Mouse (Mus musculus): ENCODE results near the gene Esrrb.
A peak's percentile ranks its signal among the peaks of the same experiment; 100 is the strongest.

The Esrrb gene

DNA sequence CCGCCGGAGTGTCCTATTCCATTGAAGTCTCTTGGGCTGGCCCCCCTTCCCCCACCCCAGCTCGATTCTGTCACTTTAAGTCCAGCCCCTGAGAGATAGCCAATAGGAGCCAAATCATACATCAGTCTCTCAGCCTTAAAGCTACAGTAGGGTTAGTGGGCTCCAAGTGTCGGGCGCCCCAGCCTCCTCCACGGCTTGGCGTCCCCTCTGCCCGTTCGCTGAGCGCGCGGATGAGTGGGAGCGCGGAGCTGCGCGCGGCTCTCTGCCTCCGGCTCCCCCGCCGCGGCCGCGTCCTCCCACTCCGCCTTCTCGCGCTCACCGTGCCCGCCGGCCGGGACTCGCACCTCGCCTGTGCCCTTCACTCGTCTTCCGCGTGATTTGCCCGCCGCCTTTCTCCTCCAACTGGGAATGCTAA, 60.6 kb downstream of the Esrrb start:
- peak; percentile 43 for DNase-seq (ENCODE audit: low read depth, low spot score)

DNA sequence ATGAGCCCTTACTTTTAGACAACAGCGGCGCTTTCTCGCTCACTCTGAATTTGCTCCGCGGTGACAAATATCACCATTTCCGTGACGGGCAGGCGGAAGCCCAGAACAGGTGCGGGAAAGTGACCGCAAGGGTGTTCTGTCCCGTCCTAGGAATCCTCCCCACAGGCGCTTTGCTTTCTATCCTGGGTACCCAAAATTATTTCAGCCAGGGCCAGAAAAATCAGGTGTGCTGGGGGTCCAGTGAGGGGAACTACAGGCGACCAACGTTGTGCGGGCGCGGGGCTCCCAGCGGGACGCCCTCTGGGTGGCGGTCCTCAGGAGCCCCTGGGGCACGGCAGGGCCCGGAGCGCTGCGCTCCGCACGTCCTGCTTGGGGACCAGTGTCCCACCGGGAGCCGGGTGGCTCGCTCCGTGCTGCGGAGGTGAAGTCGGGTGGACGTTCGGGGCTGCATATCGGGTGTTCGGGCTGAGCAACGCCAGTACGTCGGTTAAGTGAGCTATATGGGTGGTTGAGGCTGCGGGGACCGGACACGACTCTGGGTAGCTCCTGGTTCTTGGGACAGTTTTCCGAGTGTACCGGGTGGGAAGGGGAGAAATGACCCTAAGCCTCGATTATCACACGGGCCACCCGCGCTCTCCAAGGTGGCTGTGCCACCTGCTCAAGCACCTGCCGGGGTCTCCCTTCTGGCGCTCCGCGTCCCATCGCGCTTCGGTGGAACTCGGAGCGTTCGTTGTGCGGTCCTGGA, 61.4 kb downstream of the Esrrb start:
- no peak for DNase-seq (ENCODE audit: low read depth, low spot score)

DNA sequence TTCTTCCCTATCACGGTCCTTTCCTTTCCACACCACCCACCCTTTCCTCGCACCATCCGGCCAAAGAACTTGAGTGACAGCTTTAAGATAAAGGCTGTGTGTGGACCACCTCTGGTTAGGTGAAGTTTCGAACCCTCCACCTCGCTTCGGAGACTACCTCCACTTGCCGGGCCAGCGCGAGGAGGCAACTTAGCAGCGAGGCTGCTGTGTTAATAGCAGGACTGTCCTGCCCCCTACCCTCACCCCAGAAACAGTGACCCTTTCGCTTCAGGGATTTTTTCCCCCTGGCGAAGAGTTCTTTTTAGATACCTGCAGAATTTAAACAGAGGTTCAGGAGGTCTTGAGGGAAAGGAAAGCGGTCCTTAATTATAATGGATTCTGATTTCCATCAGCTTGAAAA, 62.2 kb downstream of the Esrrb start:
- no peak for DNase-seq (ENCODE audit: low read depth, low spot score)

DNA sequence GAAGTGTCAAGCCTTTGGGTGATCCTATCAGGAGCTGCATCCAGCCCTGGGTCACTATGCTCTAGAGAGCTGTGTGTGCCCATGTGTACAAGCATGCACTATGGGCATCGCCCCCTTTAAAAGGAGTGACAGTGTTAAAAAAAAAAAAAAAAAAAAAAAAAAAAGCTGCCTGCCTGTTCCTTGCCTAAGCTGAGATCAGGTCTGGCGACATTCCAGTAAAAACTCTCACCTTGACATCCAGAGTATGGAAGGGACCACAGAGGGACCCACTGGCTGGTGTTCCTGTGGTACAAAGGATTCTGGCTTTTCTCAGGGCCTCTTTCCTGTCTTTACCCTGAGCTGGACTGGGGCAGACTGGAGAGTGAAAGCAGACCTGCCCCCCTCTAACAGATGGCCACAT, 66.7 kb downstream of the Esrrb start:
- no peak for DNase-seq (ENCODE audit: low read depth, low spot score)

DNA sequence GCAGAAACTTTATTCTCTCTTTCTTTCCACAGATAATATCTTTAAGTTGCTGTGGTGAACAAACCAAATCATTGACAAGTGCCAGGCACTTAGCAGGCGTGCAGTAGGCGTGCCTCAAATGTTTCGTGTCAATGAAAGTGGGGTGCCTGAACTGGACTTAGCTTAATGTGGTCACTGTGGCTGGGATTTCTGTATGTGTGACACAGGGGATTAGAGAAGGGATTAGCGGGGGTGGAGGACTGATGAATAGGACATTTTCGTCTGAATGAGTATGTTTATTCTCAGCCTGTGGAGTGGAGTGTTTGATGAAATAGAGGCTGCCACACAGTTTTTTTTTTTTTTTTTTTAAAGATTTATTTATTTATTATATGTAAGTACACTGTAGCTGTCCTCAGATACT, 70.8 kb downstream of the Esrrb start:
- peak; percentile 59 for DNase-seq (ENCODE audit: low read depth, low spot score)

DNA sequence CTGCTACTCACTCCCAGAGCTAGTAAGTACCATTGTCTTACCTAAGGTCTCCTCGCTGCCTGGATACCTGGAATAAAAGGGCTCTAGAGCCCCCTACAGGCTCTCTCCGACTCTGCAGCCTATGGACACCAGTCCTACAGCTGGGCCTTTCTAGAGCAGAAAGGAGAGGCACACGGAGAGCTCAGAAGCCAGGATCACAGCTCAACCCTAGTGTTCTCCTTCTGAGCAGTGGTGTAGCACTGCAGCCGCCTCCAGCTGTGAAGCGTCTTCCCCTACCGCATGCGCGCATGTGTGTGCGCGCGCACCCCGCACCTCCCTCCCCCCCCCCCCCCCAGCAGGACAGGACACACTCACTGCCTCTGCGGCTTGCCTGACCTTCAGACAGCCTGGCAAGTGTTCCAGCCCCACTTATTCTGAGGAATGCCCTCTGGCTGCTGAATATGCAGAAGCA, 72.5 kb downstream of the Esrrb start:
- peak; percentile 68 for DNase-seq (ENCODE audit: low read depth, low spot score)

DNA sequence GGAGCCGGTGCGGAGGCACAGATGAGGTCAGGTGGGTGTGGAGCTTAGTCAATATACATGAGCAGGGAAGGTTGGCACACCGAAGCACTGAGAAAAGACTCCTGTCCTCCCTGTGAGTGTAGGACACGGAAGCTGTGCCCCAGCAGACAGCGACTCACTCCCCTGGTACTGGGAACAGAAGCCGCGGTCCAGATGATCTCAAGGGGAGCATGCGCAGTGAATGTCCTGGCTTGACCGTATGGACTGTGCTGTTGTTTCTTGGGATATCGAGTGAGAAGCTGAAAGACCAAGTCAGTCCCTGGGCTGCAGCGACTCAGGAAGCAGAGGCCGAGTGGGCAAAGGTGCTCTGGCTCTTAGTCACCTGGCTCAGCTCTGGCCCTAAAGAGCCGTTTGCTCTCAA, 74.7 kb downstream of the Esrrb start:
- DNase-seq (ENCODE audit: low read depth, low spot score), result no peak

DNA sequence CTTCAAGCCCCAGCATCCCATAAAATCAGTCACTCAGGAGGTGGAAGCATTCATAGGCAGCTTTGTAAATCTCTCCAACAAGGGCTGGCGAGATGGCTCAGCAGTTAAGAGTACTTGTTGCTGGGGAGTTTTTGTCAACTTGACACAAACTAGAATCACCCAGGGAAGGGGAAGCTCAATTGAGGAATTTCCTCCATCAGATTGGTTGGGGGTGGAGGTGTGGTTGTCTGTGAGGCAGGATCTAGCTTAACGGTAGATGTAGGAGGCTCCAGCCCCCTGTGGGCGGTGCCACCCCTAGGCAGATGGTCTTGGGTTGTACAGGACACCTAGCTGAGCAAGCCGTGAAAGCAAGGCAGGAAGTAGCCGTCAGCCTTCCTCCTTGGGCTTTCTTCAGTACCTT, 89.9 kb downstream of the Esrrb start:
- no peak for DNase-seq (ENCODE audit: low read depth, low spot score)

DNA sequence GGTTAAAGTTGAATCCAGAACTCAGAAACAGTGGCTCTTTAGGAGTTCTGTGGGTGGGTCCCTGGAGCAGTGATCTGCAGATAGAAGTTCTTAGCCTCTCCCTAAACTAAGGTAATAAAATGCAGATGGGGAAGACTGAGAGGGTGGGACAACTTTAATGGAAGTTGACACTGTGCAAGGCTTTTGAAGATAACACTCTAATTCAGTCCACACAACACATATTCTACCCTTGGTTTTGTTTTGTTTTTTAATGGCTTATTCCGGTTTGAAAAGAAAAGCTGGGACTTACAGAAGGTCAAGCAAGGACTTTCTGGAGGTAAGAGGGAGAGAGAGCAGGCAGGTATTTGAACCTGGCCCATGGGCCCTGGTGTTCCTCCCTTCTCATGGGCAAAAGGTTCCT, 94.1 kb downstream of the Esrrb start:
- DNase-seq (ENCODE audit: low read depth, low spot score), result no peak

DNA sequence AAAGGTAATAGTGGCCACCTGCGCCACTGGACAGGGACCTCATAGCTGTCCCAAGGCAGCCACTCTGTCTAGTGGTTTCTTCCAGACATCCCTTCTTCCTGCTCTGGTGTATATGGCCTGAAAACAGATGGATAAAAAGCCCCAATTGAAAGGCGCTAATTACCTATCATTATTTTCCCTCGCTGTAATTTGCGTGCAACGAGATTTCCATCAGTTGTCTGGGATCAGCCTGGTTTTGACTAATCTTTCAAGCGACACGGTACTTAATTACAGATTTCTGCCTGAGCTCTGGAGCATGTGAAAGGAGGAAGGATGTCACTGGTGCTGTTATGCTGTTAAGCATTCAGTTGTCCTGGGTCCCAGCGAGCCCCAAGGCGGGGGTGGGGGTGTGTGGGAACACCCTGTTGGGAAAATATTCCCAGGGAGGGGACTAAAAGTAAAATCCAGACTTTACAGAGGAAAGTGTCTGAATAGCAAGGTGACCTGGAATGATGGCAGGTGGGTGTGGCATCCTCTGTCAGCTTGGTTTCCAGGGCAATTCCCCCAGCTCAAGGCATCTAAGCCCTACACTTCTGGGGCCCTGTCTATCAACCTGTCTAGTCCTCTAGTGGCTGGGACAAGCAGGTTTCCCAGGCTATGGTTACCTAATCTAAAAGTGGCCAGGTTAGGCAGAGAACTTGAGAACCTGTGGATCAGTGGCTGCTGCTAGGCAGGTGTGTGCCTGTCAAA, 102.0 kb downstream of the Esrrb start:
- no peak for DNase-seq (ENCODE audit: low read depth, low spot score)

DNA sequence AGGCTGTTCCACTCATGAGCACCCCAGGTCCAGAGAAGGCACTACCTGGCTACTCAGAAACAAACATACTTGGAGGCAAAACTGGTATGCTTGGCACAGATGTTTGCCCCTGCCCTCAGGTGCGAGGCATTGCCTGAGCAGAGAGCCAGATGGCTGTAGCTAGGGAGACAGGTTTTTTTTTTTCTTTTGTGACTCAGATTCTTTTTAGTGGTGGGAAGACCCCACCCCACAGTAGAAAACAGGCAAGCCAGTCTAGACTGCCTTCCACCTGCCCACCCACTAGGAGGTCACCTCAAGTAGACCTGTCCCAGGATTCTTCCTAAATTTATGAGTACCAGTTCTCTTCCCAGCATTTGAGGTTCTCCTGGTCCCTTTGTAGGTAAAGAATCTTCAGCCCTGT, 103.5 kb downstream of the Esrrb start:
- no peak for DNase-seq (ENCODE audit: low read depth, low spot score)

DNA sequence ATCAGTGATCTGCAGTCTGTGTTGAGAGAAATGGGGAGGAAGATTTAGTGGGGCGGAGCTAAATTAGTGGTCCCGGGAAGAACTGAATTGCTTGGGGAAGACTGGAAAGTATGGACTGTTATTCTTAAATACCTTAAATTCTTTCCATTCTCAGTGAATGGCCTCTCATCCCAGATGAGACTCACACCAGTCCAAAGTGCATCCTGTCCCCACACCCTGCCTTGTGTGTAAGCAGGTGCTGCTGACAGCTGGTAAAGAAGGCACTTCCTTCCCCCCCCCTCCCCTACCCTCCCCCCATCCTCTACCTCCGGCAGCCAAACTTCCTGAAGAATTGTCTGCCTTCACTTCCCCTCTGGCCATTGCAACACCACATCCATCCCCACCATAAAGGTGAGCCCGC, 105.3 kb downstream of the Esrrb start:
- DNase-seq (ENCODE audit: low read depth, low spot score), result no peak

DNA sequence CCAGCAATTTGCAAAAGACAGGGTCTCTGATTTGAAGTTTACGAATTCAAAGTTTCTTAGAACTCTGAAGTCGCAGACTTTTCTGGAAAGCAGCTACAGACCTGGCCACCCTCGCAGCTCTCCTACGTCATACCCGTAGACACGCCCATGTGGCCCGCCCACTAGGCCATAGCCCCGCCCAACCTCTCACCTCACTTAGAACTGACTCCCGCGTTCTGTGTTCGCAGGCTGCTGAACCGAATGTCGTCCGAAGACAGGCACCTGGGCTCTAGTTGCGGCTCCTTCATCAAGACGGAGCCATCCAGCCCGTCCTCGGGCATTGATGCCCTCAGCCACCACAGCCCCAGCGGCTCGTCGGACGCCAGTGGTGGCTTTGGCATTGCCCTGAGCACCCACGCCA, 109.0 kb downstream of the Esrrb start:
- no peak for DNase-seq (ENCODE audit: low read depth, low spot score)

DNA sequence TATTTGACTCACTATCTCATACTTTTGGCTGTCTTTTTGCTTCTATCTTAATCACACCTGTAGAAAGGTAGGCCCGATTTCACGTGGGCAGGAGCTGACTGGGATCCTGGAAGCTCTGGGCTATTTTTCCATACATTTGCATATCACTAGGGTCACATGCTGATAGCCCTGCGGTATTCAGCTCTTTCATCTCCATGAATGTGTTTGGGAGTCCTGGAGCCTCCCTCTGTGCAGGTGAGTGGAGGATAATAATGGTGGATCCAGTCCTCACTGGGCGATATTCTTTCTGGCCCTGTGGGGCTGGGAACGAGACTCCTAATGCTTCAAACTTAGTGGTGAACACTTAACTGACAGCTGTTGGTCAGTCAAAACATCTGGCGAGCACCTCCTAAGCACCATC, 110.0 kb downstream of the Esrrb start:
- DNase-seq (ENCODE audit: low read depth, low spot score), result no peak

DNA sequence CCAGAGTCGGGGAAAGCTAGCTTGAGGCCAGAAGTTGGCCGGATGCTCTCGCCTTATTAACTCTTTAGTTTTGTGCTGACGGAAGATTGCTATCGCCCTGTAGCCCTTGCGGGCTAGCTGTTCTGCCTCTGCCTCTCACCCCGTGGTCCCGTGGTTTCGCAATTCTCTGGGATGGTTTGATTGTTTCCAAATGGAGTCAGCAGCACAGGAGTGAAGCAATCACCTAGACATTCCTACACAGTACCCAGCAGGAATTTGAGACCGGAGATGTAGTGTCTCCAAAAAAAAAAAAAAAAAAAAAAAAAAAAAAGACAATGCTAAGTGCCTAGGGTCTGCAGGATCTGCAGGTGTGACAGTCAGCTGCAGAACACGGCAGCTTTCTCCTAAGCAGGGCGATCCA, 112.7 kb downstream of the Esrrb start:
- DNase-seq (ENCODE audit: low read depth, low spot score), result no peak

DNA sequence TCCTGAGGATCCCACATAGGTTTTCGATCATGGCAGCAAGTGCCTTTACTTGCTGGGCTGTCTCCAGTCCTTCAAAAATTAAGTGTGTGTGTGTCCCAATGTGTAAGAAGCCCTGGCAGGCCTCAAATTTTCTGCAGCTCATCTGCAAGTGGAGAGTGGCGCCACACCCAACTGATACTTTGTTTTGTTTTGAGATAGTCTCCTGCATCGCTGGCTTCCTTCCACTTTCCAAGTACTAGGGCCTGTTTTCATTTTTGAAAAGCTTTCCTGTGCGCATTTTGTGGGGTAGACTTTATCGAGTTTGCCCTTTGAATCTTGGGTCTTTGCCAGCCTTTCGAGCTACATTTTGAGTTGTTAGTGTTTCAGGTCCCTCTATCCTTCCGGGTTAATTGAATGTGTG, 115.1 kb downstream of the Esrrb start:
- DNase-seq (ENCODE audit: low read depth, low spot score), result no peak

DNA sequence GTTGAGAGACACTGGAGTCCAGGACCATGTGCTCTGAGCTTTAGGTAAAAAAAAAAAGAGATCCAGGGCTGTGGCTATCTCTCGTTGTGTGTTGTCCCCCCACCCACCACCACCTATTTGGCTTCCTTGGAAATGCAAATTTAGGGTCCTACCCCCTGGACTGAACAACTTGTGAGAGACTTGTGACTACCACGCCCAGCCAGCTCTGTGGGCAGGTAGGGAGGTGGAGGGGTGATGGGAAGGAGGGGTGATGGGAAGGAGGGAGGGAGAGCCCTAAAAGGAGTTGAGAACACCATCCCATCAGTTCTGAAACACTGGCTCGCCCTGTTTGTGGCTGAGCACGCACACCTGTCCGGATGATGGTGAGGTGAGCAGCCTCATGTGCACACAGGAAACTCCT, 118.0 kb downstream of the Esrrb start:
- no peak for DNase-seq (ENCODE audit: low read depth, low spot score)

DNA sequence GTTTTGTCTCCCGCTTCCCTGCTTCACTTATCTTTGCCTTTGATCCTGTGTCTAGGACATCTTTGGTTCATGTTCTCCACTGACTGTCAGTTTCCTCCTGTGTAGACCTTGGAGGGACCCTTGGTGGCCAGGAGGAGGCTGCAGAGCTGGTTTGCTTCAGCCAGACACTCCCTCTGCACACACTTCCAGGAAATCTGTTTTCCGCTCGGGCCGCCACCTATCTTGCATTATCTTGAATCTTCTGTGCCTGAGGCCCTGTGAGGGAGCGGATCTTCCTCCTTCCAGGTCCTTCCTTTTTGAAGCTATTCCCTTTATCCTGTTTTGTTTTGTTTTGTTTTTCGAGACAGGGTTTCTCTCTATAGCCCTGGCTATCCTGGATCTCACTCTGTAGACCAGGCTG, 121.1 kb downstream of the Esrrb start:
- no peak for DNase-seq (ENCODE audit: low read depth, low spot score)

DNA sequence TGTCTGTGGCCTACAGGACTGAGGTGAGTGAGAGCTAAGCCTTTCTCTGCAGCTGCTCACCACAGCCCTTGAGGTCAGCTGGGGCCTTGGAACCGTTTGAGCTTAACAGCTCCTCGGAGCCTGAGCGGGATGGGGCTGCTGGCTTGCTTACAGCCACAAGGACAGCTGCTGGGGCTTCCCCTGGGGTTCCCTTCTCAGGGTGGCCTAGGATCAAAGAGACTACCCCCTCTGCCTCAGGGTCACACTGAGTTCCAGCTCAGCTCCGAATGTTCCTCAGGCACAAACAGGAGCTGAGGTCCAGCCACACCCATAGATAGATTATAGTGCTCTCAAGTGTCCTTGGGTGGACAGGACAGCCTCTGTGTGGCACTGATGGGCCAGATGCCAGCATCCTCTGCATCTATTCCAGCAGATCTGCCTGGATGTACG, 122.5 kb downstream of the Esrrb start:
- DNase-seq (ENCODE audit: low read depth, low spot score), result no peak

DNA sequence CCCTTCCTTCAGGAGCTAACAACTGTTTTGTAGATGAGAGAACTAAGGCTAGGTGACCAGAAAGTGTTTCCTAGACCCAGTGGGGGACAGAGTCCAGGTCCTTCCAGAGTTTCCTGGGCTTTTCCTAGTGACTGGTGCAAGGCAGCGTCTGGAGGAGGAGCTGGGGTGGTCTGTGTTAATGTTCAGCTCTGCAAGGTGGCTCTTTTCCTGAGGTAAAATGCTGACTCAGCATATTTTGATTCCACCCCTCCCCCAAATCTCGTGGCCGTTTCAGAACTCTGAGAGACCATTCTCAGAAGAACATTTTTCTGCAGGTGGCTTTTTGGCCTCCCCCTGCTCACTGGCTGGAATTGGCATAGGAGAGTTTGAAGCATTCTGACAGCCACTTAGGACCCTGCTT, 127.1 kb downstream of the Esrrb start:
- DNase-seq (ENCODE audit: low read depth, low spot score), result no peak

DNA sequence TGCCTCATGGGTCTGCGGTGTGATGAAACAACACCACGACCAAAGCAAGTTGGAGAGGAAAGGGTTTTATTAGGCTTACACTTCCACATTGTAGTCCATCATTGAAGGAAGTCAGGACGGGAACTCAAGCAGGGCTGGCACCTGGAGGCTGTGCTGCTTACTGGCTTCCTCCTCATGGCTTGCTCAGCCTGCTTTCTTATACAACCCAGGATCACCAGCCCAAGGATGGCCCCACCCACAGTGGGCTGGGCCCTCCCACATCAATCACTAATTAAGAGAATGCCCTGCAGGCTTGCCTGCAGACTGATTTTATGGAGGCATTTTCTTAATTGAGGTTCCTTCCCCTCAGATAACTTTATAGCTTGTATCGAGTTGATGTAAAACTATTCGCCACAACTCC, 129.1 kb downstream of the Esrrb start:
- DNase-seq (ENCODE audit: low read depth, low spot score), result no peak

DNA sequence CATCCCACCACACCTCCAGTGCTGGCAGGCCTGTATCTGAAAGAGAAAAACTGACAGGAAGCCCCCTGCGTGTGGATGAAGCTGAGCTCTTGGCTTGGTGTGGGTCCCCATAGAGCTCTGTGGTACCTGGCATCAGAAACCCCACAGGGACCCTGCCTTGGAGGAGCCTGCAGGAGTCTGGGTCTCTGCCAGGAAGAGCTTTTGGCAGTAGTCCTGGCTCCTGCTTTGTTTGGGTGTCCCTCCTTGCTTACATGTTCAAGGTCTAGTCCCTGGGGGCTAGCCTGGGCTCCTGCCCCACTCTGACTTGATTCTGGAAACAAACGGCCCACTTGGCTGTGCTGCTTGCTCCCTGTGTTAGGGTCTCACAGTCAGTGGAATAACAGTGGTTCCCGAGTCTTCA, 130.6 kb downstream of the Esrrb start:
- DNase-seq (ENCODE audit: low read depth, low spot score), result no peak

DNA sequence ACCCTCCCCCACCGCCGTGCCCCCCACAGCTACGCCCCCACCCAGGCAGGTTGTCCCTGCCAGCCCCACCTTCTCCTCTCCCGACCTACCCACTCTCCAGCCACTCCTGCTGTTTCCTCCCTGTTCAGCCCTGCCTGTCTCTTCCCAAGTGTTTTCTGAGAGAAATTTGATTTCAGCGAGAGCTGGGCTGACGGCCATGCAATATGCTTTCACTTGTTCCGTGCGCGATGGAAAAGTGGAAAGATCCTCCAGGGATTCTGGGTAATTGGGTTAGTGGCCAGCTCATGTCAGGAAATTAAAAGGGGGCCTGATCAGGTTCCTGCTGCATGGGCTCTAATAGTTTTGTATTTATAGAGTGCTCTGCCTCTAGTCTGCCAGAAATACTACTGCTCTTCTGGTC, 131.9 kb downstream of the Esrrb start:
- DNase-seq (ENCODE audit: low read depth, low spot score), result no peak

Data from retina, postnatal 7 days (tissue).